Mouse (Mus musculus) stomach, embryonic 16.5 days (tissue): ENCODE results near the gene Igfbp3. TPM values are rescaled to one million over a fixed set of nuclear protein-coding genes. Genes with fewer than 3 reads are reported as not detected.

Experiments
- ATAC-seq: fragments of 200-750 bp; cut with Nextera tagmentation; 2 replicates; pipeline ENCODE4 v1.8.0; 2017; ENCODE audit warnings: moderate number of reproducible peaks, moderate TSS enrichment; ENCODE audit not compliant: insufficient read depth, low FRiP score
- H3K27ac ChIP-seq: fragments of 300-500 bp; sonication (generic); 2 replicates; pipeline ENCODE4 v1.5.1; 2014; ENCODE audit warnings: low read length
- H3K27me3 ChIP-seq: fragments of 300-500 bp; sonication (generic); 2 replicates; pipeline ENCODE4 v1.6.1; 2014; ENCODE audit warnings: low read length, control low read depth, mixed read lengths; ENCODE audit not compliant: control insufficient read depth, insufficient read depth
- H3K36me3 ChIP-seq: fragments of 300-500 bp; sonication (generic); 2 replicates; pipeline ENCODE4 v1.6.1; 2014; ENCODE audit warnings: low read length; ENCODE audit not compliant: control insufficient read depth, insufficient read depth
- H3K4me1 ChIP-seq: fragments of 300-500 bp; sonication (generic); 2 replicates; pipeline ENCODE4 v1.6.1; 2014; ENCODE audit warnings: low read length, control low read depth, mixed read lengths; ENCODE audit not compliant: control insufficient read depth, insufficient read depth
- H3K4me2 ChIP-seq: fragments of 300-500 bp; sonication (generic); 2 replicates; pipeline ENCODE4 v1.6.1; 2014; ENCODE audit warnings: low read depth, low read length, mixed read lengths
- H3K4me3 ChIP-seq: fragments of 300-500 bp; sonication (generic); replicated peaks from 2 replicates; pipeline ENCODE4 v1.5.1; 2014; ENCODE audit warnings: mild to moderate bottlenecking, low read length
- H3K9ac ChIP-seq: fragments of 300-500 bp; sonication (generic); 2 replicates; pipeline ENCODE4 v1.6.1; 2014; ENCODE audit warnings: low read length
- H3K9me3 ChIP-seq: fragments of 300-500 bp; sonication (generic); replicated peaks from 2 replicates; pipeline ENCODE4 v1.6.1; 2016; ENCODE audit warnings: low read length, control low read depth; ENCODE audit not compliant: control insufficient read depth
- WGBS: fragments of 180-500 bp; shearing (Covaris S2); extraction: QIAGEN DNeasy Blood & Tissue Kit; methylation state at CpG from one replicate; pipeline ENCODE4 v1.1.7; 2014; 5-methylcytosine and 5-hydroxymethylcytosine counted together
- polyA plus RNA-seq: library from polyadenylated mRNA; unstranded; fragments of >200 nt; fragmentation: Nextera tagmentation; extraction: Ambion mirVana; gene quantifications from 2 replicates; pipeline ENCODE4 v1.2.1, GENCODE M21; 2015

Igfbp3 gene
- polyA plus RNA-seq, 1 experiment from 2014 or later = 50.8 TPM

- Histone ChIP-seq H3K36me3 (no peaks in the 10 kb centered on the region), H3K4me3 (no peak overlapping the region), H3K27ac (no peak overlapping the region), H3K9ac (no peak overlapping the region), H3K9me3 (no peaks in the 10 kb centered on the region), H3K4me1 (no peaks in the 10 kb centered on the region), H3K4me2 (no peak overlapping the region), H3K27me3 (no peaks in the 10 kb centered on the region)
- ATAC-seq = no peak
- WGBS = 47% methylated on average over 14 of the region's 14 CpGs
Measured at GRCm38 (mm10) chr11:7199736-7200392, 13.9 kb downstream of the Igfbp3 start.

- no peak overlapping the region for H3K9ac ChIP-seq
- 0 out of 2 replicates have a peak overlapping the region, but pooled peaks have one; percentile 12 for H3K27ac ChIP-seq
- no peak for ATAC-seq
- H3K4me3 ChIP-seq = no peak overlapping the region
- H3K36me3 ChIP-seq = no peaks in the 10 kb centered on the region
- WGBS = 65% methylated on average over 10 of the region's 10 CpGs
- H3K4me2 ChIP-seq = no peak overlapping the region
- no peaks in the 10 kb centered on the region for H3K27me3 ChIP-seq
- H3K4me1 ChIP-seq = no peaks in the 10 kb centered on the region
- H3K9me3 ChIP-seq = no peaks in the 10 kb centered on the region
Measured at GRCm38 (mm10) chr11:7198481-7199256, 15.1 kb downstream of the Igfbp3 start.

- Histone ChIP-seq H3K9me3 (no peaks in the 10 kb centered on the region), H3K36me3 (no peaks in the 10 kb centered on the region), H3K9ac (no peak overlapping the region), H3K4me3 (no peak overlapping the region), H3K4me2 (no peak overlapping the region), H3K4me1 (no peaks in the 10 kb centered on the region), H3K27me3 (no peaks in the 10 kb centered on the region), H3K27ac (no peak overlapping the region)
- ATAC-seq = no peak
- WGBS = 84% methylated on average over 19 of the region's 19 CpGs
Measured at GRCm38 (mm10) chr11:7198006-7198405, 15.7 kb downstream of the Igfbp3 start.

GRCm38 (mm10) chr11:7197491-7197941, 16.2 kb downstream of the Igfbp3 start, which contains the start of gene Igfbp1:
TSS of gene Igfbp1 (plus strand) at chr11:7197782.
- Histone ChIP-seq H3K4me2 (no peak within 1 kb of the TSS), H3K9ac (no peak within 1 kb of the TSS), H3K27me3 (no peaks in the 10 kb centered on the region), H3K4me1 (no peaks in the 10 kb centered on the region), H3K27ac (0 out of 2 replicates have a peak within 1 kb of the TSS, but pooled peaks have one; percentile 12), H3K36me3 (no peaks in the 10 kb centered on the region), H3K9me3 (no peaks in the 10 kb centered on the region), H3K4me3 (no peak within 1 kb of the TSS)
- peak; percentile 45; the same call in 1 of the 2 replicates for ATAC-seq
- 53% methylated on average over 12 of the region's 12 CpGs for WGBS

- Histone ChIP-seq H3K9ac (no peak overlapping the region), H3K27ac (no peak overlapping the region), H3K9me3 (no peaks in the 10 kb centered on the region), H3K4me3 (no peak overlapping the region), H3K36me3 (no peaks in the 10 kb centered on the region), H3K4me2 (no peak overlapping the region), H3K4me1 (no peaks in the 10 kb centered on the region), H3K27me3 (no peaks in the 10 kb centered on the region)
- ATAC-seq = no peak
- 83% methylated on average over 4 of the region's 4 CpGs for WGBS
Measured at GRCm38 (mm10) chr11:7195312-7195685, 18.4 kb downstream of the Igfbp3 start.

- H3K36me3 ChIP-seq = no peaks in the 10 kb centered on the region
- no peaks in the 10 kb centered on the region for H3K4me1 ChIP-seq
- H3K4me2 ChIP-seq = no peak overlapping the region
- no peaks in the 10 kb centered on the region for H3K9me3 ChIP-seq
- H3K27ac ChIP-seq = no peak overlapping the region
- H3K27me3 ChIP-seq = no peaks in the 10 kb centered on the region
- no peak for ATAC-seq
- 83% methylated on average over 10 of the region's 10 CpGs for WGBS
- H3K9ac ChIP-seq = no peak overlapping the region
- H3K4me3 ChIP-seq = no peak overlapping the region
Measured at GRCm38 (mm10) chr11:7194432-7195311, 19.1 kb downstream of the Igfbp3 start.

GRCm38 (mm10) chr11:7193134-7193533, 20.6 kb downstream of the Igfbp3 start:
- no peak for ATAC-seq
- Histone ChIP-seq H3K9me3 (no peaks in the 10 kb centered on the region), H3K27me3 (no peaks in the 10 kb centered on the region), H3K4me1 (no peaks in the 10 kb centered on the region), H3K27ac (no peak overlapping the region), H3K36me3 (no peaks in the 10 kb centered on the region), H3K4me2 (no peak overlapping the region), H3K4me3 (no peak overlapping the region), H3K9ac (no peak overlapping the region)
- 62% methylated on average over 9 of the region's 9 CpGs for WGBS

- no peaks in the 10 kb centered on the region for H3K27me3 ChIP-seq
- WGBS = 50% methylated on average over 6 of the region's 6 CpGs
- no peak overlapping the region for H3K4me2 ChIP-seq
- H3K4me1 ChIP-seq = no peaks in the 10 kb centered on the region
- H3K9ac ChIP-seq = no peak overlapping the region
- no peak overlapping the region for H3K4me3 ChIP-seq
- no peaks in the 10 kb centered on the region for H3K36me3 ChIP-seq
- no peak overlapping the region for H3K27ac ChIP-seq
- no peak for ATAC-seq
- no peaks in the 10 kb centered on the region for H3K9me3 ChIP-seq
Measured at GRCm38 (mm10) chr11:7192710-7193109, 21.0 kb downstream of the Igfbp3 start.
